Mouse (Mus musculus): ENCODE data around the gene Ldb1.

The Ldb1 gene

GRCm38 (mm10) chr19:46044993-46045695 is at the start of gene Ldb1:
Ldb1 (minus strand) TSS chr19:46045214.
- DNase-seq = peak; percentile 81

GRCm38 (mm10) chr19:46094144-46094543 is 49.1 kb upstream of the Ldb1 start:
- no peak for DNase-seq

GRCm38 (mm10) chr19:46091641-46092040 is 46.6 kb upstream of the Ldb1 start:
- DNase-seq = no peak

- no peak for DNase-seq
Observed at GRCm38 (mm10) chr19:46087871-46088270, 42.9 kb upstream of the Ldb1 start.

GRCm38 (mm10) chr19:46086337-46086736 is 41.3 kb upstream of the Ldb1 start:
- DNase-seq = peak; percentile 73

GRCm38 (mm10) chr19:46085185-46085584 is 40.2 kb upstream of the Ldb1 start:
- DNase-seq = no peak

GRCm38 (mm10) chr19:46078535-46078934 is 33.5 kb upstream of the Ldb1 start:
- no peak for DNase-seq

GRCm38 (mm10) chr19:46075616-46076607 is 30.9 kb upstream of the Ldb1 start, which contains the start of gene Nolc1:
Nolc1 (plus strand) TSS chr19:46075863.
- DNase-seq = peak; percentile 99

GRCm38 (mm10) chr19:46074266-46074665 is 29.3 kb upstream of the Ldb1 start:
- no peak for DNase-seq

GRCm38 (mm10) chr19:46073285-46073684 is 28.3 kb upstream of the Ldb1 start:
- no peak for DNase-seq

GRCm38 (mm10) chr19:46068054-46068453 is 23.0 kb upstream of the Ldb1 start:
- no peak for DNase-seq

GRCm38 (mm10) chr19:46060845-46061244 is 15.8 kb upstream of the Ldb1 start:
- DNase-seq = no peak

GRCm38 (mm10) chr19:46058466-46058865 is 13.5 kb upstream of the Ldb1 start:
- no peak for DNase-seq

- DNase-seq = peak; percentile 84
Observed at GRCm38 (mm10) chr19:46056947-46057607, 12.1 kb upstream of the Ldb1 start.

GRCm38 (mm10) chr19:46056388-46056946 is 11.5 kb upstream of the Ldb1 start:
- peak; percentile 91 for DNase-seq

GRCm38 (mm10) chr19:46055752-46056387 is 10.9 kb upstream of the Ldb1 start:
- peak; percentile 59 for DNase-seq

- peak; percentile 59 for DNase-seq
Observed at GRCm38 (mm10) chr19:46050462-46050861, 5.4 kb upstream of the Ldb1 start.

GRCm38 (mm10) chr19:46049129-46049528 is 4.1 kb upstream of the Ldb1 start:
- no peak for DNase-seq

- no peak for DNase-seq
Observed at GRCm38 (mm10) chr19:46047426-46047825, 2.4 kb upstream of the Ldb1 start.

GRCm38 (mm10) chr19:46046621-46047025 is 1.6 kb upstream of the Ldb1 start:
- DNase-seq = no peak

GRCm38 (mm10) chr19:46045696-46046311 is 790 bp upstream of the Ldb1 start:
- DNase-seq = peak; percentile 41
